Mouse (Mus musculus): ENCODE measurements at regions not wholly inside any gene's neighbourhood (a gene's known extent, or its start where the extent isn't known, plus 50 kb on each side); places are given as distances from the start of the nearest gene placed in this dataset.
"Not testable (repeated sequence)": the region's sequence is repeated elsewhere in the genome, so short reads cannot be mapped to it uniquely, and the experiment has no call there.

DNA sequence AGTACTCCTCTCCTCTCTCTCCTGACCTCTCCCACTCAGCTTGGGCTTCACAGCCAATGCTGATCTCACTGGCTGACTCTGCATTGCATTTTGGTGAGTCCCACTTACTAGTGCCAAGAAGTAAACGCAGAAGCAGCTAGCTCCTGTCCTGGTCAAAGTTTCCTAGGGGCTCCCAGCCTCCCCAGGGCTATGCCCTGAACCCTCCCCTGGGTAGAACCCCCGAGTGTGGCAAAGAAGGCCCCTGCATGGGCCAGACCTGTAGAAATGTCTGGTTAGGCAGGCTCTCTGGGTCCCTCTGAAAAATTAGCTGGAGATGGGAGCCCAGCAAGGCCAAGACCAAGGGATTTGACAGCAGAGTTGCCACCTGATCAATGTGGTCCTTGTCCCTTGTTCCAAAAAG, 454.3 kb downstream of the Gm10330 start:
- not testable (repeated sequence) for H3K4me3 ChIP-seq; H3K27ac ChIP-seq (replicated peaks); DNase-seq (ENCODE audit: low spot score); H3K27me3 ChIP-seq (ENCODE audit: low read depth, poor library complexity, severe bottlenecking); H3K4me1 ChIP-seq; H3K9me3 ChIP-seq (replicated peaks); H3K36me3 ChIP-seq
- 57% methylated on average over 2 of the region's 2 CpGs for WGBS

DNA sequence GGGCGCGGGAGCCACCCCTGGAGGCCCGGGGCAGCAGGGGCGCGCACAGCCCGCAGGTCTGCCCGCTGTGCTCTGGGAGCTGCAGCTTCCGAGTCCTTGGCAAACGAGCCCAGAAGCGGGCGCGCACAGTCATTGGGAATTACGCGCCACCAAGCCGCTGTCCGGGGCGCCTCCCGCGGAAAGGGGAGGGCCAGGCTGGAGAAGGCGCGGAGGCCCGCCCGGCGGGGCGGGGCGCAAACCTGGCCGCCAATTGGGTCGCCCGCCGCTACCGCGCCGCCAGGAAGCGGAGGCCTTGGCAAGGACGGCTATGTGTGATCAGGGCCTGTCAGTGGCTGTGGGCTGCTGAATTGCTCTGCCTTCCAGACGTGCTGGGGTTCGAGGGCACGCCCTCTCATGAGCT, 464.9 kb downstream of the Gm10330 start:
- WGBS: 0% methylated on average over 30 of the region's 38 CpGs
- not testable (repeated sequence) for H3K27me3 ChIP-seq (ENCODE audit: low read depth, poor library complexity, severe bottlenecking); H3K36me3 ChIP-seq; H3K9me3 ChIP-seq (replicated peaks); H3K27ac ChIP-seq (replicated peaks); H3K4me1 ChIP-seq
- peak overlapping the region; percentile 53 for H3K4me3 ChIP-seq
- DNase-seq (ENCODE audit: low spot score): peak; percentile 43
